Mouse (Mus musculus): ENCODE data around the gene Ctnna3.

DNA sequence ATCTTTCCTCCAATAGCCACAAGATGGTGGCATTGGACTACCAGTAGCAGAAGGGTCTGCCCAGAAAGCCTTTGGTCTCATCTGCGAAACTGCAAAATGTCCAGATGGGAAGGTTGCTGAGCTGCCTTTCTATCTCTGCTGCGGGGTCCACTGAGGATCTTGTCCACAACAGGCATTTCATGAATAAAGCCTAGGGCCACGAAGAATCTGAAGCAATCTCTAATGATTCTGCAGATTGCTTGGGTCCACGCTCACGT, 7.2 kb upstream of the Ctnna3 start:
- no peak for TF ChIP-seq CTCF (IDR thresholded peaks at IDR 0.05; ENCODE audit: low read depth, low read length)
- TF ChIP-seq POLR2A (IDR thresholded peaks at IDR 0.05; ENCODE audit: extremely low read depth, insufficient read depth, low read length): no peak
